Mouse (Mus musculus) hindbrain, embryonic 15.5 days (tissue): ENCODE measurements at regions not wholly inside any gene's neighbourhood (a gene's known extent, or its start where the extent isn't known, plus 50 kb on each side); places are given as distances from the start of the nearest gene placed in this dataset.

Experiments
- ATAC-seq: fragments of 200-750 bp; cut with Nextera tagmentation; 2 replicates; pipeline ENCODE4 v1.8.0; 2017; ENCODE audit warnings: low read depth, moderate number of reproducible peaks, moderate TSS enrichment; ENCODE audit not compliant: low FRiP score
- H3K27ac ChIP-seq: fragments of 300-500 bp; sonication (generic); replicated peaks from 2 replicates; pipeline ENCODE4 v1.5.1; 2015; ENCODE audit warnings: mild to moderate bottlenecking, inconsistent platforms
- H3K27me3 ChIP-seq: fragments of 300-500 bp; sonication (generic); 2 replicates; pipeline ENCODE4 v1.6.1; 2015; ENCODE audit warnings: control low read depth, inconsistent platforms
- H3K36me3 ChIP-seq: fragments of 300-500 bp; sonication (generic); 2 replicates; pipeline ENCODE4 v1.6.1; 2015; ENCODE audit warnings: control low read depth, inconsistent platforms
- H3K4me1 ChIP-seq: fragments of 300-500 bp; sonication (generic); replicated peaks from 2 replicates; pipeline ENCODE4 v1.6.1; 2015; ENCODE audit warnings: control low read depth, inconsistent platforms
- H3K4me2 ChIP-seq: fragments of 300-500 bp; sonication (generic); 2 replicates; pipeline ENCODE4 v1.6.1; 2015; ENCODE audit warnings: moderate library complexity, mild to moderate bottlenecking, inconsistent platforms
- H3K4me3 ChIP-seq: fragments of 300-500 bp; sonication (generic); 2 replicates; pipeline ENCODE4 v1.5.1; 2015; ENCODE audit warnings: mild to moderate bottlenecking, inconsistent platforms
- H3K9ac ChIP-seq: fragments of 300-500 bp; sonication (generic); 2 replicates; pipeline ENCODE4 v1.6.1; 2015; ENCODE audit warnings: inconsistent platforms
- H3K9me3 ChIP-seq: fragments of 300-500 bp; sonication (generic); 2 replicates; pipeline ENCODE4 v1.6.1; 2016; ENCODE audit warnings: control low read depth, inconsistent platforms
- WGBS: fragments of 180-500 bp; shearing (Covaris S2); methylation state at CpG from one replicate; pipeline ENCODE4 v1.1.7; 2015; 5-methylcytosine and 5-hydroxymethylcytosine counted together

GRCm38 (mm10) chr14:86435345-86435744 lies 705.7 kb downstream of the Diaph3 start:
- ATAC-seq, result no peak
- H3K9ac ChIP-seq, result no peak overlapping the region
- no peaks in the 10 kb centered on the region for H3K9me3 ChIP-seq
- H3K27me3 ChIP-seq, result no peaks in the 10 kb centered on the region
- H3K4me1 ChIP-seq, result no peaks in the 10 kb centered on the region
- no peaks in the 10 kb centered on the region for H3K36me3 ChIP-seq
- H3K4me2 ChIP-seq, result no peak overlapping the region
- WGBS, result 80% methylated on average over 2 of the region's 2 CpGs
- no peak overlapping the region for H3K4me3 ChIP-seq
- no peak overlapping the region for H3K27ac ChIP-seq

- no peak overlapping the region for H3K4me2 ChIP-seq
- WGBS, result 73% methylated on average over 6 of the region's 6 CpGs
- no peaks in the 10 kb centered on the region for H3K36me3 ChIP-seq
- H3K27ac ChIP-seq, result no peak overlapping the region
- ATAC-seq, result no peak
- no peaks in the 10 kb centered on the region for H3K27me3 ChIP-seq
- H3K4me3 ChIP-seq, result no peak overlapping the region
- H3K9me3 ChIP-seq, result no peaks in the 10 kb centered on the region
- no peak overlapping the region for H3K9ac ChIP-seq
- no peaks in the 10 kb centered on the region for H3K4me1 ChIP-seq
Observed at GRCm38 (mm10) chr14:86431215-86431816, 709.7 kb downstream of the Diaph3 start.

GRCm38 (mm10) chr14:86421881-86422280 lies 719.2 kb downstream of the Diaph3 start:
- ATAC-seq, result no peak
- H3K4me2 ChIP-seq, result no peak overlapping the region
- no peaks in the 10 kb centered on the region for H3K36me3 ChIP-seq
- no peak overlapping the region for H3K4me3 ChIP-seq
- H3K27me3 ChIP-seq, result no peaks in the 10 kb centered on the region
- WGBS, result 54% methylated on average over 5 of the region's 5 CpGs
- no peak overlapping the region for H3K9ac ChIP-seq
- no peaks in the 10 kb centered on the region for H3K9me3 ChIP-seq
- no peak overlapping the region for H3K27ac ChIP-seq
- no peaks in the 10 kb centered on the region for H3K4me1 ChIP-seq

GRCm38 (mm10) chr14:86419959-86420598 lies 721.0 kb downstream of the Diaph3 start:
- no peaks in the 10 kb centered on the region for H3K27me3 ChIP-seq
- ATAC-seq, result no peak
- whole genome bisulfite sequencing, result 93% methylated on average over 3 of the region's 3 CpGs
- no peak overlapping the region for H3K4me3 ChIP-seq
- H3K4me2 ChIP-seq, result no peak overlapping the region
- no peak overlapping the region for H3K9ac ChIP-seq
- no peaks in the 10 kb centered on the region for H3K9me3 ChIP-seq
- no peak overlapping the region for H3K27ac ChIP-seq
- H3K4me1 ChIP-seq, result no peaks in the 10 kb centered on the region
- no peaks in the 10 kb centered on the region for H3K36me3 ChIP-seq

- H3K27ac ChIP-seq, result peak overlapping the region; percentile 56; the same call in 1 of the 2 replicates
- no peak for ATAC-seq
- WGBS, result 64% methylated on average over 3 of the region's 3 CpGs
- peaks cover 21% of the 10 kb centered on the region for H3K4me1 ChIP-seq
- H3K36me3 ChIP-seq, result no peaks in the 10 kb centered on the region
- no peaks in the 10 kb centered on the region for H3K9me3 ChIP-seq
- no peak overlapping the region for H3K4me3 ChIP-seq
- H3K27me3 ChIP-seq, result no peaks in the 10 kb centered on the region
- no peak overlapping the region for H3K9ac ChIP-seq
- H3K4me2 ChIP-seq, result peak overlapping the region; percentile 49; the same call in 1 of the 2 replicates
Observed at GRCm38 (mm10) chr14:86396876-86397275, 744.2 kb downstream of the Diaph3 start.

- peaks cover 21% of the 10 kb centered on the region for H3K4me1 ChIP-seq
- peak overlapping the region; percentile 56 for H3K27ac ChIP-seq
- no peaks in the 10 kb centered on the region for H3K9me3 ChIP-seq
- H3K4me2 ChIP-seq, result peak overlapping the region; percentile 49
- peak; percentile 84 for ATAC-seq
- no peaks in the 10 kb centered on the region for H3K27me3 ChIP-seq
- H3K9ac ChIP-seq, result peak overlapping the region; percentile 14; the same call in 1 of the 2 replicates
- peak overlapping the region; percentile 15 for H3K4me3 ChIP-seq
- WGBS, result 4% methylated on average over 9 of the region's 9 CpGs
- no peaks in the 10 kb centered on the region for H3K36me3 ChIP-seq
Observed at GRCm38 (mm10) chr14:86395951-86396361, 745.1 kb downstream of the Diaph3 start.

GRCm38 (mm10) chr14:86395531-86395930 lies 745.5 kb downstream of the Diaph3 start:
- Histone ChIP-seq H3K4me2 (peak overlapping the region; percentile 49), H3K4me1 (peaks cover 21% of the 10 kb centered on the region), H3K4me3 (peak overlapping the region; percentile 15), H3K9ac (peak overlapping the region; percentile 14; the same call in 1 of the 2 replicates), H3K27ac (peak overlapping the region; percentile 56), H3K27me3 (no peaks in the 10 kb centered on the region), H3K9me3 (no peaks in the 10 kb centered on the region), H3K36me3 (no peaks in the 10 kb centered on the region)
- ATAC-seq, result peak; percentile 78
- 17% methylated on average over 10 of the region's 10 CpGs for WGBS

GRCm38 (mm10) chr14:86395068-86395467 lies 746.0 kb downstream of the Diaph3 start:
- no peak overlapping the region for H3K9ac ChIP-seq
- H3K36me3 ChIP-seq, result no peaks in the 10 kb centered on the region
- H3K27ac ChIP-seq, result peak overlapping the region; percentile 56
- peak overlapping the region; percentile 49; the same call in 1 of the 2 replicates for H3K4me2 ChIP-seq
- peaks cover 21% of the 10 kb centered on the region for H3K4me1 ChIP-seq
- H3K9me3 ChIP-seq, result no peaks in the 10 kb centered on the region
- no peak for ATAC-seq
- WGBS, result 60% methylated on average over 7 of the region's 7 CpGs
- H3K4me3 ChIP-seq, result no peak overlapping the region
- H3K27me3 ChIP-seq, result no peaks in the 10 kb centered on the region

- ATAC-seq, result no peak
- Histone ChIP-seq H3K4me3 (no peak overlapping the region), H3K4me1 (no peaks in the 10 kb centered on the region), H3K27me3 (no peaks in the 10 kb centered on the region), H3K36me3 (no peaks in the 10 kb centered on the region), H3K4me2 (no peak overlapping the region), H3K27ac (no peak overlapping the region), H3K9ac (no peak overlapping the region), H3K9me3 (no peaks in the 10 kb centered on the region)
- 77% methylated on average over 6 of the region's 6 CpGs for WGBS
Observed at GRCm38 (mm10) chr14:86385136-86385535, 755.9 kb downstream of the Diaph3 start.

GRCm38 (mm10) chr14:86365032-86365431 lies 776.0 kb downstream of the Diaph3 start:
- H3K4me3 ChIP-seq, result no peak overlapping the region
- no peaks in the 10 kb centered on the region for H3K36me3 ChIP-seq
- H3K9ac ChIP-seq, result no peak overlapping the region
- no peaks in the 10 kb centered on the region for H3K9me3 ChIP-seq
- H3K4me1 ChIP-seq, result peaks cover 5% of the 10 kb centered on the region; the same call in 1 of the 2 replicates
- no peak overlapping the region for H3K4me2 ChIP-seq
- no peak overlapping the region for H3K27ac ChIP-seq
- 92% methylated on average over 2 of the region's 2 CpGs for WGBS
- ATAC-seq, result no peak
- H3K27me3 ChIP-seq, result no peaks in the 10 kb centered on the region

- no peak overlapping the region for H3K9ac ChIP-seq
- no peaks in the 10 kb centered on the region for H3K9me3 ChIP-seq
- ATAC-seq, result no peak
- no peak overlapping the region for H3K27ac ChIP-seq
- H3K4me2 ChIP-seq, result no peak overlapping the region
- no peak overlapping the region for H3K4me3 ChIP-seq
- H3K4me1 ChIP-seq, result peaks cover 5% of the 10 kb centered on the region; the same call in 1 of the 2 replicates
- WGBS, result 15% methylated on average over 7 of the region's 7 CpGs
- no peaks in the 10 kb centered on the region for H3K36me3 ChIP-seq
- H3K27me3 ChIP-seq, result no peaks in the 10 kb centered on the region
Observed at GRCm38 (mm10) chr14:86360423-86361059, 780.5 kb downstream of the Diaph3 start.

GRCm38 (mm10) chr14:86358584-86358983 lies 782.5 kb downstream of the Diaph3 start:
- Histone ChIP-seq H3K9ac (no peak overlapping the region), H3K27me3 (no peaks in the 10 kb centered on the region), H3K36me3 (no peaks in the 10 kb centered on the region), H3K4me2 (no peak overlapping the region), H3K4me1 (peaks cover 5% of the 10 kb centered on the region; the same call in 1 of the 2 replicates), H3K4me3 (no peak overlapping the region), H3K27ac (no peak overlapping the region), H3K9me3 (no peaks in the 10 kb centered on the region)
- ATAC-seq, result no peak
- WGBS, result 73% methylated on average over 6 of the region's 6 CpGs
